Mouse (Mus musculus): ENCODE results near the gene Srsf7. TPM values are rescaled to one million over a fixed set of nuclear protein-coding genes. Genes with fewer than 3 reads are reported as not detected.

The Srsf7 gene
- polyA plus RNA-seq, 1 experiment from 2014 or later: 756 TPM

DNA sequence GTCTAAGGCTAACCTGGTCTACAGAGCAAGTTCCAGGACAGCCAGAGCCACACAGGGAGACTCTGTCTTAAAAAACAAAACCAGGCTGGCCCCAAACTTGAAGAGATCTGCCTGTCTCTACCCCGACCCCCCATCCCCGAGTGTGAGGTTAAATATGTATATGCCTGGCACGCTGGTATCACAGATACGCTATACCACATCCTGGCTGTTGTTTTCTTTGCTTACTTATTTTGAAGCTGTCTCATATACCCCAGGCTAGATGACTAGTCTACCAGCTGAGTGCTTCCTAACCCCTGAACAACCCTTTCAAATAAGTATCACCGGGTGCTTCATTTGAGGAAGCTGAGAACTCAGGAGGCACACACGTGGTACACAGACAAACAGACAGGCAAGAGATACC lies 37.3 kb downstream of the Srsf7 start:
- H3K4me1 ChIP-seq (ENCODE audit: control insufficient read depth, insufficient read depth, low read length): peaks cover 14% of the 10 kb centered on the region; the same call in 1 of the 2 replicates
- no peak overlapping the region for H3K27ac ChIP-seq (ENCODE audit: low read depth, low read length)
- H3K4me2 ChIP-seq (replicated peaks; ENCODE audit: low read depth, low read length): no peak overlapping the region
- no peaks in the 10 kb centered on the region for H3K36me3 ChIP-seq (ENCODE audit: control insufficient read depth, insufficient read depth, low read length)
- no peaks in the 10 kb centered on the region for H3K9me3 ChIP-seq (ENCODE audit: control insufficient read depth, low read length)
- ATAC-seq (ENCODE audit: low FRiP score, low TSS enrichment): no peak
- H3K9ac ChIP-seq (ENCODE audit: low read depth, low read length): no peak overlapping the region
- H3K4me3 ChIP-seq (ENCODE audit: low read length): no peak overlapping the region
- WGBS: 89% methylated on average over 6 of the region's 6 CpGs
- no peaks in the 10 kb centered on the region for H3K27me3 ChIP-seq (ENCODE audit: control insufficient read depth, insufficient read depth, low read length)

- H3K9me3 ChIP-seq (ENCODE audit: control insufficient read depth, low read length): no peaks in the 10 kb centered on the region
Observed at GRCm38 (mm10) chr17:80168425-80169182, 38.5 kb downstream of the Srsf7 start.

GRCm38 (mm10) chr17:80167851-80168251 lies 39.3 kb downstream of the Srsf7 start:
- Histone ChIP-seq H3K4me3 (ENCODE audit: low read length) (no peak overlapping the region), H3K9ac (ENCODE audit: low read depth, low read length) (no peak overlapping the region), H3K27ac (ENCODE audit: low read depth, low read length) (no peak overlapping the region; the same call in 1 of the 2 replicates), H3K36me3 (ENCODE audit: control insufficient read depth, insufficient read depth, low read length) (no peaks in the 10 kb centered on the region), H3K27me3 (ENCODE audit: control insufficient read depth, insufficient read depth, low read length) (no peaks in the 10 kb centered on the region), H3K9me3 (ENCODE audit: control insufficient read depth, low read length) (no peaks in the 10 kb centered on the region), H3K4me2 (replicated peaks; ENCODE audit: low read depth, low read length) (peak overlapping the region; percentile 31; the same call in 1 of the 2 replicates), H3K4me1 (ENCODE audit: control insufficient read depth, insufficient read depth, low read length) (peaks cover 10% of the 10 kb centered on the region; the same call in 1 of the 2 replicates)
- 52% methylated on average over 7 of the region's 7 CpGs for WGBS
- peak; percentile 29 for ATAC-seq (ENCODE audit: low FRiP score, low TSS enrichment)

More at GRCm38 (mm10) chr17:80168425-80169182, 38.5 kb downstream of the Srsf7 start:
- Histone ChIP-seq H3K36me3 (ENCODE audit: control insufficient read depth, insufficient read depth, low read length) (no peaks in the 10 kb centered on the region), H3K4me3 (ENCODE audit: low read length) (no peak overlapping the region), H3K27ac (ENCODE audit: low read depth, low read length) (peak overlapping the region; percentile 31; the same call in 1 of the 2 replicates), H3K9ac (ENCODE audit: low read depth, low read length) (no peak overlapping the region), H3K27me3 (ENCODE audit: control insufficient read depth, insufficient read depth, low read length) (no peaks in the 10 kb centered on the region), H3K4me2 (replicated peaks; ENCODE audit: low read depth, low read length) (peak overlapping the region; percentile 31), H3K4me1 (ENCODE audit: control insufficient read depth, insufficient read depth, low read length) (peaks cover 10% of the 10 kb centered on the region; the same call in 1 of the 2 replicates)
- WGBS: 23% methylated on average over 16 of the region's 16 CpGs
- peak; percentile 73 for ATAC-seq (ENCODE audit: low FRiP score, low TSS enrichment)

GRCm38 (mm10) chr17:80167436-80167835 lies 39.7 kb downstream of the Srsf7 start:
- Histone ChIP-seq H3K9me3 (ENCODE audit: control insufficient read depth, low read length) (no peaks in the 10 kb centered on the region), H3K4me2 (replicated peaks; ENCODE audit: low read depth, low read length) (no peak overlapping the region), H3K4me3 (ENCODE audit: low read length) (no peak overlapping the region), H3K36me3 (ENCODE audit: control insufficient read depth, insufficient read depth, low read length) (no peaks in the 10 kb centered on the region), H3K27ac (ENCODE audit: low read depth, low read length) (no peak overlapping the region), H3K27me3 (ENCODE audit: control insufficient read depth, insufficient read depth, low read length) (no peaks in the 10 kb centered on the region), H3K9ac (ENCODE audit: low read depth, low read length) (no peak overlapping the region), H3K4me1 (ENCODE audit: control insufficient read depth, insufficient read depth, low read length) (peaks cover 10% of the 10 kb centered on the region; the same call in 1 of the 2 replicates)
- ATAC-seq (ENCODE audit: low FRiP score, low TSS enrichment): 0 out of 2 replicates have a peak, but pooled peaks have one; percentile 12
- WGBS: 79% methylated on average over 4 of the region's 4 CpGs

- Histone ChIP-seq H3K27ac (ENCODE audit: low read depth, low read length) (no peak overlapping the region), H3K9ac (ENCODE audit: low read depth, low read length) (no peak overlapping the region), H3K4me2 (replicated peaks; ENCODE audit: low read depth, low read length) (no peak overlapping the region), H3K36me3 (ENCODE audit: control insufficient read depth, insufficient read depth, low read length) (no peaks in the 10 kb centered on the region), H3K4me1 (ENCODE audit: control insufficient read depth, insufficient read depth, low read length) (peaks cover 10% of the 10 kb centered on the region; the same call in 1 of the 2 replicates), H3K27me3 (ENCODE audit: control insufficient read depth, insufficient read depth, low read length) (no peaks in the 10 kb centered on the region), H3K4me3 (ENCODE audit: low read length) (no peak overlapping the region), H3K9me3 (ENCODE audit: control insufficient read depth, low read length) (no peaks in the 10 kb centered on the region)
- ATAC-seq (ENCODE audit: low FRiP score, low TSS enrichment): no peak
- 85% methylated on average over 6 of the region's 6 CpGs for WGBS
Observed at GRCm38 (mm10) chr17:80166346-80166745, 40.8 kb downstream of the Srsf7 start.

DNA sequence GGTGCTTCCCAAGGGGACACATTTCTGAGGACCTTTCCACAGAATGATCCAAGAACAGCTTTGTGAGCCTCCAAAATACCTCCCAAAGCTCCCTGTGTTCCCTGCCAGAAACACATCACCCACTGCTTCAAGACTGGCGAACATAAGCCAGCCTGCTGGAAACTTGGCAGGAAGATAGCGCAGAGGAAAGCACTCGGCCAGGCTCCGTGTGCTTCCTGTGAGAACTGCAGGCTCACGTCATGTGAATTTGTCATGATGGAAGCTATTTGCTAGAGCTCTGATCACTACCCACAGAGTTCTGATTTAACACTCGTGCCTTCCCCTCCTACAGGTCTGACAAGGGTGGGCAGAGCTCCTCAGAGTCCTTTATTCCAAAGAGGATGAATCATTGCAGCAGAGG lies 41.4 kb downstream of the Srsf7 start:
- no peak for ATAC-seq (ENCODE audit: low FRiP score, low TSS enrichment)
- Histone ChIP-seq H3K4me2 (replicated peaks; ENCODE audit: low read depth, low read length) (no peak overlapping the region), H3K4me1 (ENCODE audit: control insufficient read depth, insufficient read depth, low read length) (peaks cover 10% of the 10 kb centered on the region; the same call in 1 of the 2 replicates), H3K27me3 (ENCODE audit: control insufficient read depth, insufficient read depth, low read length) (no peaks in the 10 kb centered on the region), H3K27ac (ENCODE audit: low read depth, low read length) (no peak overlapping the region), H3K4me3 (ENCODE audit: low read length) (no peak overlapping the region), H3K9ac (ENCODE audit: low read depth, low read length) (no peak overlapping the region), H3K9me3 (ENCODE audit: control insufficient read depth, low read length) (no peaks in the 10 kb centered on the region), H3K36me3 (ENCODE audit: control insufficient read depth, insufficient read depth, low read length) (no peaks in the 10 kb centered on the region)
- 70% methylated on average over 6 of the region's 6 CpGs for WGBS

- no peaks in the 10 kb centered on the region for H3K36me3 ChIP-seq (ENCODE audit: control insufficient read depth, insufficient read depth, low read length)
- H3K9me3 ChIP-seq (ENCODE audit: control insufficient read depth, low read length): no peaks in the 10 kb centered on the region
- H3K4me1 ChIP-seq (ENCODE audit: control insufficient read depth, insufficient read depth, low read length): peaks cover 10% of the 10 kb centered on the region; the same call in 1 of the 2 replicates
- H3K9ac ChIP-seq (ENCODE audit: low read depth, low read length): no peak overlapping the region
- no peak for ATAC-seq (ENCODE audit: low FRiP score, low TSS enrichment)
- 80% methylated on average over 8 of the region's 8 CpGs for WGBS
- no peak overlapping the region for H3K4me3 ChIP-seq (ENCODE audit: low read length)
- H3K27ac ChIP-seq (ENCODE audit: low read depth, low read length): no peak overlapping the region
- H3K27me3 ChIP-seq (ENCODE audit: control insufficient read depth, insufficient read depth, low read length): no peaks in the 10 kb centered on the region
- no peak overlapping the region for H3K4me2 ChIP-seq (replicated peaks; ENCODE audit: low read depth, low read length)
Observed at GRCm38 (mm10) chr17:80163991-80164390, 43.1 kb downstream of the Srsf7 start.

DNA sequence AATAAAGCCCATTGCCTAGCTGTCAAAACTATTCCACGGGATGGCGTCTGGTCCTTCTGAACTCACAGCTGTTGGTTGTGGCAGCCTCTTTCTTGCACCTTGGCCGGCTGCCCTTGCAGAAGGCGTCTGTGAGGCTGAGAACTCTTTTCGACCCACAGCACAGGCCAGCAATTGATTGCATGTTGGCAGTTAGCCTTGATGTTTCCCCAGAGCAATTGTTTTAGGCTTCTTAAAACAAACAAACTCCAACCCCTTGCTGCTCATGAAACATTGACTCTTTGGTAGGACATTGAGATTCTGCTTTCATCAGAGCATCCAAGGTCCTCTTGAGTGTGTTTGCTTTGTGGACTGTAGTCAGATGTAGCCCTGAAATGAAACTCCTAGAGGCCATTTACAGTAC lies 46.7 kb downstream of the Srsf7 start:
- no peak for ATAC-seq (ENCODE audit: low FRiP score, low TSS enrichment)
- H3K27me3 ChIP-seq (ENCODE audit: control insufficient read depth, insufficient read depth, low read length): no peaks in the 10 kb centered on the region
- no peak overlapping the region for H3K4me3 ChIP-seq (ENCODE audit: low read length)
- H3K36me3 ChIP-seq (ENCODE audit: control insufficient read depth, insufficient read depth, low read length): no peaks in the 10 kb centered on the region
- H3K9me3 ChIP-seq (ENCODE audit: control insufficient read depth, low read length): no peaks in the 10 kb centered on the region
- H3K27ac ChIP-seq (ENCODE audit: low read depth, low read length): no peak overlapping the region
- no peaks in the 10 kb centered on the region for H3K4me1 ChIP-seq (ENCODE audit: control insufficient read depth, insufficient read depth, low read length)
- no peak overlapping the region for H3K4me2 ChIP-seq (replicated peaks; ENCODE audit: low read depth, low read length)
- no peak overlapping the region for H3K9ac ChIP-seq (ENCODE audit: low read depth, low read length)
- WGBS: 53% methylated on average over 5 of the region's 5 CpGs

DNA sequence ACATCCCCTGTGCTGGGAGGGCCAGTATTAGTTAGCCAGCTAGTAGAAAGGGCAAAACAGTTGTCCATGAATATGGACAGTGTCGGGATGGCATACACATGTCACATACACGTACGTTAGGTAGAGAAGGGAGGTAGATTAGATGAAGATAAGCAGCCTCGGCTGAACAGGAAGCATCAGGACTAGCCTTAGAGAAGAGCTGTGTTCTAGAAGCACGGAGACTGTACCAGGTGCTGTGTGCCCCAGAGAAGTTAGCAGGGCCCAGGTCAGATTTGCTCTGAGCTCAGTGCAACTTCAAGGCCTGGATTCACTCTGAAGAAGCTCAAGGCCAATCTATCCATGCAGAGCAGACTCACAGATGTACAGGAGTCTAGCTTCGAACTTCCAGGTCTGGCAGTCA lies 49.6 kb downstream of the Srsf7 start:
- Histone ChIP-seq H3K4me1 (ENCODE audit: control insufficient read depth, insufficient read depth, low read length) (no peaks in the 10 kb centered on the region), H3K9ac (ENCODE audit: low read depth, low read length) (no peak overlapping the region), H3K9me3 (ENCODE audit: control insufficient read depth, low read length) (no peaks in the 10 kb centered on the region), H3K4me2 (replicated peaks; ENCODE audit: low read depth, low read length) (no peak overlapping the region), H3K27me3 (ENCODE audit: control insufficient read depth, insufficient read depth, low read length) (no peaks in the 10 kb centered on the region), H3K4me3 (ENCODE audit: low read length) (no peak overlapping the region), H3K36me3 (ENCODE audit: control insufficient read depth, insufficient read depth, low read length) (no peaks in the 10 kb centered on the region), H3K27ac (ENCODE audit: low read depth, low read length) (no peak overlapping the region)
- WGBS: 90% methylated on average over 6 of the region's 6 CpGs
- ATAC-seq (ENCODE audit: low FRiP score, low TSS enrichment): no peak

Measured in kidney, embryonic 14.5 days (tissue).